Mouse (Mus musculus): ENCODE data around the gene U90926. TPM values are rescaled to one million over a fixed set of nuclear protein-coding genes. Genes with fewer than 3 reads are reported as not detected.

The U90926 gene
- 0.39 TPM in 1 of 2 replicates, not detected in the other for polyA plus RNA-seq (2015; fragmentation: Nextera tagmentation; extraction: Ambion mirVana)

- Histone ChIP-seq H3K4me3 (no peak within 1 kb of the TSS), H3K36me3 (no peaks in the 10 kb centered on the region), H3K4me2 (replicated peaks) (no peak within 1 kb of the TSS), H3K27me3 (no peaks in the 10 kb centered on the region), H3K9ac (no peak within 1 kb of the TSS), H3K27ac (no peak within 1 kb of the TSS), H3K4me1 (no peaks in the 10 kb centered on the region), H3K9me3 (no peaks in the 10 kb centered on the region)
- no peak for ATAC-seq (ENCODE audit: low FRiP score, low read depth)
- 94% methylated on average over 4 of the region's 4 CpGs for WGBS
Observed at GRCm38 (mm10) chr5:92215308-92215707, at the start of gene U90926. U90926 (minus strand) TSS chr5:92215408.

- H3K9me3 ChIP-seq, result no peaks in the 10 kb centered on the region
- H3K4me2 ChIP-seq (replicated peaks), result no peak overlapping the region
- no peaks in the 10 kb centered on the region for H3K36me3 ChIP-seq
- H3K27ac ChIP-seq, result peak overlapping the region; percentile 55; the same call in 1 of the 2 replicates
- H3K9ac ChIP-seq, result no peak overlapping the region
- 49% methylated on average over 4 of the region's 4 CpGs for WGBS
- H3K4me1 ChIP-seq, result peaks cover 11% of the 10 kb centered on the region
- no peak overlapping the region for H3K4me3 ChIP-seq
- H3K27me3 ChIP-seq, result no peaks in the 10 kb centered on the region
- ATAC-seq (ENCODE audit: low FRiP score, low read depth), result peak; percentile 74
Observed at GRCm38 (mm10) chr5:92263761-92264359, 48.7 kb upstream of the U90926 start.

GRCm38 (mm10) chr5:92262646-92263045, 47.4 kb upstream of the U90926 start:
- Histone ChIP-seq H3K4me2 (replicated peaks) (no peak overlapping the region), H3K4me1 (peaks cover 11% of the 10 kb centered on the region), H3K27me3 (no peaks in the 10 kb centered on the region), H3K27ac (no peak overlapping the region), H3K4me3 (no peak overlapping the region), H3K36me3 (no peaks in the 10 kb centered on the region), H3K9me3 (no peaks in the 10 kb centered on the region), H3K9ac (no peak overlapping the region)
- 88% methylated on average over 8 of the region's 8 CpGs for WGBS
- no peak for ATAC-seq (ENCODE audit: low FRiP score, low read depth)

- Histone ChIP-seq H3K9me3 (no peaks in the 10 kb centered on the region), H3K27ac (no peak within 1 kb of the TSS), H3K4me3 (no peak within 1 kb of the TSS), H3K4me1 (peaks cover 14% of the 10 kb centered on the region), H3K9ac (no peak within 1 kb of the TSS), H3K36me3 (no peaks in the 10 kb centered on the region), H3K27me3 (no peaks in the 10 kb centered on the region), H3K4me2 (replicated peaks) (no peak within 1 kb of the TSS)
- ATAC-seq (ENCODE audit: low FRiP score, low read depth), result no peak
- 17% methylated on average over 6 of the region's 6 CpGs for WGBS
Observed at GRCm38 (mm10) chr5:92256218-92256617, 41.0 kb upstream of the U90926 start, which contains the start of gene Ppef2. Ppef2 (minus strand) TSS chr5:92256278.

- Histone ChIP-seq H3K27me3 (no peaks in the 10 kb centered on the region), H3K4me3 (no peak overlapping the region), H3K4me2 (replicated peaks) (no peak overlapping the region), H3K27ac (no peak overlapping the region), H3K9me3 (no peaks in the 10 kb centered on the region), H3K36me3 (no peaks in the 10 kb centered on the region), H3K4me1 (peaks cover 14% of the 10 kb centered on the region), H3K9ac (no peak overlapping the region)
- no peak for ATAC-seq (ENCODE audit: low FRiP score, low read depth)
- WGBS, result 73% methylated on average over 6 of the region's 6 CpGs
Observed at GRCm38 (mm10) chr5:92254476-92254875, 39.3 kb upstream of the U90926 start.

- no peak overlapping the region for H3K4me2 ChIP-seq (replicated peaks)
- H3K27ac ChIP-seq, result no peak overlapping the region
- H3K4me1 ChIP-seq, result peaks cover 14% of the 10 kb centered on the region
- WGBS, result 29% methylated on average over 18 of the region's 18 CpGs
- no peaks in the 10 kb centered on the region for H3K36me3 ChIP-seq
- H3K9ac ChIP-seq, result no peak overlapping the region
- H3K27me3 ChIP-seq, result no peaks in the 10 kb centered on the region
- no peak overlapping the region for H3K4me3 ChIP-seq
- no peak for ATAC-seq (ENCODE audit: low FRiP score, low read depth)
- H3K9me3 ChIP-seq, result no peaks in the 10 kb centered on the region
Observed at GRCm38 (mm10) chr5:92252797-92253343, 37.7 kb upstream of the U90926 start.

GRCm38 (mm10) chr5:92252031-92252430, 36.8 kb upstream of the U90926 start:
- no peak overlapping the region for H3K4me3 ChIP-seq
- ATAC-seq (ENCODE audit: low FRiP score, low read depth), result no peak
- H3K4me2 ChIP-seq (replicated peaks), result no peak overlapping the region
- no peaks in the 10 kb centered on the region for H3K36me3 ChIP-seq
- H3K27ac ChIP-seq, result no peak overlapping the region
- 92% methylated on average over 6 of the region's 6 CpGs for WGBS
- peaks cover 8% of the 10 kb centered on the region for H3K4me1 ChIP-seq
- no peak overlapping the region for H3K9ac ChIP-seq
- no peaks in the 10 kb centered on the region for H3K9me3 ChIP-seq
- H3K27me3 ChIP-seq, result no peaks in the 10 kb centered on the region

GRCm38 (mm10) chr5:92248614-92249013, 33.4 kb upstream of the U90926 start:
- no peak for ATAC-seq (ENCODE audit: low FRiP score, low read depth)
- Histone ChIP-seq H3K4me1 (no peaks in the 10 kb centered on the region), H3K36me3 (no peaks in the 10 kb centered on the region), H3K27me3 (no peaks in the 10 kb centered on the region), H3K9ac (no peak overlapping the region), H3K4me2 (replicated peaks) (no peak overlapping the region), H3K4me3 (no peak overlapping the region), H3K9me3 (no peaks in the 10 kb centered on the region), H3K27ac (no peak overlapping the region)
- WGBS, result 79% methylated on average over 11 of the region's 11 CpGs

GRCm38 (mm10) chr5:92245483-92245882, 30.3 kb upstream of the U90926 start:
- Histone ChIP-seq H3K4me3 (no peak overlapping the region), H3K27ac (no peak overlapping the region), H3K9me3 (no peaks in the 10 kb centered on the region), H3K4me2 (replicated peaks) (no peak overlapping the region), H3K36me3 (no peaks in the 10 kb centered on the region), H3K27me3 (no peaks in the 10 kb centered on the region), H3K9ac (no peak overlapping the region), H3K4me1 (no peaks in the 10 kb centered on the region)
- WGBS, result 93% methylated on average over 9 of the region's 9 CpGs
- no peak for ATAC-seq (ENCODE audit: low FRiP score, low read depth)

- Histone ChIP-seq H3K4me1 (no peaks in the 10 kb centered on the region), H3K4me2 (replicated peaks) (no peak overlapping the region), H3K27ac (no peak overlapping the region), H3K9me3 (no peaks in the 10 kb centered on the region), H3K9ac (no peak overlapping the region), H3K36me3 (no peaks in the 10 kb centered on the region), H3K4me3 (no peak overlapping the region), H3K27me3 (no peaks in the 10 kb centered on the region)
- ATAC-seq (ENCODE audit: low FRiP score, low read depth), result no peak
- 94% methylated on average over 2 of the region's 2 CpGs for WGBS
Observed at GRCm38 (mm10) chr5:92244900-92245299, 29.7 kb upstream of the U90926 start.

GRCm38 (mm10) chr5:92240769-92241168, 25.6 kb upstream of the U90926 start:
- no peak overlapping the region for H3K4me3 ChIP-seq
- H3K36me3 ChIP-seq, result no peaks in the 10 kb centered on the region
- no peaks in the 10 kb centered on the region for H3K27me3 ChIP-seq
- no peak overlapping the region for H3K9ac ChIP-seq
- no peak overlapping the region for H3K4me2 ChIP-seq (replicated peaks)
- H3K4me1 ChIP-seq, result no peaks in the 10 kb centered on the region
- ATAC-seq (ENCODE audit: low FRiP score, low read depth), result no peak
- H3K9me3 ChIP-seq, result no peaks in the 10 kb centered on the region
- 89% methylated on average over 12 of the region's 12 CpGs for WGBS
- no peak overlapping the region for H3K27ac ChIP-seq

- WGBS, result 47% methylated on average over 29 of the region's 29 CpGs
- Histone ChIP-seq H3K4me3 (no peak overlapping the region), H3K4me2 (replicated peaks) (peak overlapping the region; percentile 25; the same call in 1 of the 2 replicates), H3K36me3 (no peaks in the 10 kb centered on the region), H3K4me1 (no peaks in the 10 kb centered on the region), H3K9ac (no peak overlapping the region), H3K27ac (no peak overlapping the region), H3K27me3 (no peaks in the 10 kb centered on the region), H3K9me3 (no peaks in the 10 kb centered on the region)
- ATAC-seq (ENCODE audit: low FRiP score, low read depth), result no peak; the same call in 1 of the 2 replicates
Observed at GRCm38 (mm10) chr5:92239333-92240232, 24.4 kb upstream of the U90926 start.

Data from limb, embryonic 13.5 days (tissue).